Mouse (Mus musculus): ENCODE data around the gene Olfr648. TPM values are rescaled to one million over a fixed set of nuclear protein-coding genes. Genes with fewer than 3 reads are reported as not detected.

Olfr648 gene
- polyA plus RNA-seq, 1 experiment from 2014 or later = 0.08 TPM

DNA sequence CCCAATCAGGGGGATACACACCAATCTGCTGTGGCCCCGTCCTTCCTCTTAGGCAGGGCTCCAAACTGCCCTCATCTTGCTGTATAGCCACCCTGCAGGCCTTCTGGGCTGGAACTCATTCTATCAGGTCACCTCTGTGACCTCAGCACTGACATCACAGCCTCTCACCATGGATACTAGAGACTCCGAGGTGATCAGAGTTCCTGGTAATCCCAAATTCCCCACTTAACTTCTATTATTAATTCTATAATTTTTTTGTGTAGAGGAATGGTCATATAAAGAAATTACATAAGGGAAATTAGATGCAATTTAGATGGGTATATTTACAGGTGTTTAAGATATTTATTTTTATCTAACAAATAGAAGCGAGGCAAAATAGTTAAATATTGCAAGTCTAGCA lies 40.0 kb downstream of the Olfr648 start, which contains the start of gene Ubqln3:
Gene Ubqln3, minus strand, starts transcription at position 101 of the 400 bp plus-strand sequence.
- no peak within 1 kb of the TSS for H3K27ac ChIP-seq (replicated peaks in 1 of 2; ENCODE audit: control insufficient read depth in 1 of 2, insufficient read depth in 1 of 2, low read depth in 2 of 2, low read length in 2 of 2)
- no peaks in the 10 kb centered on the region for H3K9me3 ChIP-seq (ENCODE audit: control insufficient read depth, low read length)
- no peak within 1 kb of the TSS for H3K4me2 ChIP-seq (ENCODE audit: low read length)
- H3K4me3 ChIP-seq (ENCODE audit: control insufficient read depth in 1 of 2, insufficient read depth in 1 of 2, low read depth in 1 of 2, low read length in 2 of 2) = no peak within 1 kb of the TSS
- H3K36me3 ChIP-seq (ENCODE audit: control insufficient read depth, insufficient read depth, low read length) = no peaks in the 10 kb centered on the region
- H3K9ac ChIP-seq (ENCODE audit: low read length) = no peak within 1 kb of the TSS
- ATAC-seq (ENCODE audit: insufficient number of reproducible peaks, insufficient read depth, low FRiP score, low read depth) = no peak
- H3K27me3 ChIP-seq (ENCODE audit: control insufficient read depth, insufficient read depth, low read length) = no peaks in the 10 kb centered on the region
- WGBS = 71% methylated on average over 3 of the region's 3 CpGs
- no peaks in the 10 kb centered on the region for H3K4me1 ChIP-seq (ENCODE audit: control insufficient read depth in 2 of 2, insufficient read depth in 2 of 2, low read length in 2 of 2)

- no peak for ATAC-seq (ENCODE audit: insufficient number of reproducible peaks, insufficient read depth, low FRiP score, low read depth)
- Histone ChIP-seq H3K9me3 (ENCODE audit: control insufficient read depth, low read length) (no peaks in the 10 kb centered on the region), H3K27ac (replicated peaks in 1 of 2; ENCODE audit: control insufficient read depth in 1 of 2, insufficient read depth in 1 of 2, low read depth in 2 of 2, low read length in 2 of 2) (no peak within 1 kb of the TSS), H3K36me3 (ENCODE audit: control insufficient read depth, insufficient read depth, low read length) (no peaks in the 10 kb centered on the region), H3K4me1 (ENCODE audit: control insufficient read depth in 2 of 2, insufficient read depth in 2 of 2, low read length in 2 of 2) (no peaks in the 10 kb centered on the region), H3K9ac (ENCODE audit: low read length) (no peak within 1 kb of the TSS), H3K4me3 (ENCODE audit: control insufficient read depth in 1 of 2, insufficient read depth in 1 of 2, low read depth in 1 of 2, low read length in 2 of 2) (no peak within 1 kb of the TSS), H3K4me2 (ENCODE audit: low read length) (no peak within 1 kb of the TSS), H3K27me3 (ENCODE audit: control insufficient read depth, insufficient read depth, low read length) (no peaks in the 10 kb centered on the region)
- WGBS = 81% methylated on average over 5 of the region's 5 CpGs
These were observed 45.9 kb downstream of the Olfr648 start, which contains the start of gene Olfr643 for GRCm38 (mm10) chr7:104137305-104137704. Olfr643 (minus strand) TSS chr7:104137405.

DNA sequence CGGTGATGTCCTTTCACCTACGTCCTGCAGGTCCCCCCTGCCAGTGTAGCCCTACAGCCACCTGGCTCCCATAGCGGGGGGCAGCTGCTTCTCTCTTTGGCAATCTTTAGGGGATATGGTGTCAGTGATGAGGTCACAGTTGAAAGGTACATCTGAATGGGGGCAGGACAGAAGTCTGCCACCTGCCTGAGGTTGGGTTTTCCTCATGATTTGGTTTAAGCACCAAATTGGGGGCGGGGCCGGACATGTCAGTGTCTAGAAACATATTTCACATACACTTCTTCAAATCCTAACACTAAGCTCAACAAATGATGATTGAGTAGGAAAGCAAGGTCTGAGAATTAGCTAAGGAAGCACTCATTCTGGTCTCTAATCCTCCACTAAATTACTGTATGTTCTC lies 53.5 kb downstream of the Olfr648 start, which contains the start of gene Ubqln5:
Gene Ubqln5, minus strand, starts transcription at position 101 of the 400 bp plus-strand sequence.
- Histone ChIP-seq H3K27ac (replicated peaks in 1 of 2; ENCODE audit: control insufficient read depth in 1 of 2, insufficient read depth in 1 of 2, low read depth in 2 of 2, low read length in 2 of 2) (no peak within 1 kb of the TSS), H3K4me2 (ENCODE audit: low read length) (no peak within 1 kb of the TSS), H3K4me3 (ENCODE audit: control insufficient read depth in 1 of 2, insufficient read depth in 1 of 2, low read depth in 1 of 2, low read length in 2 of 2) (no peak within 1 kb of the TSS), H3K4me1 (ENCODE audit: control insufficient read depth in 2 of 2, insufficient read depth in 2 of 2, low read length in 2 of 2) (no peaks in the 10 kb centered on the region), H3K27me3 (ENCODE audit: control insufficient read depth, insufficient read depth, low read length) (no peaks in the 10 kb centered on the region), H3K9me3 (ENCODE audit: control insufficient read depth, low read length) (no peaks in the 10 kb centered on the region), H3K36me3 (ENCODE audit: control insufficient read depth, insufficient read depth, low read length) (no peaks in the 10 kb centered on the region), H3K9ac (ENCODE audit: low read length) (no peak within 1 kb of the TSS)
- 84% methylated on average over 5 of the region's 5 CpGs for WGBS
- ATAC-seq (ENCODE audit: insufficient number of reproducible peaks, insufficient read depth, low FRiP score, low read depth) = no peak

Other genes with a start within 250 kb of the Olfr648 start
- not detected in 2 replicates for gene Olfr632, start 249.0 kb downstream of the Olfr648 start, polyA plus RNA-seq (2014; fragmentation: Nextera tagmentation; extraction: Ambion mirVana)
- gene Olfr633, start 239.0 kb downstream of the Olfr648 start, polyA plus RNA-seq (2014; fragmentation: Nextera tagmentation; extraction: Ambion mirVana) = not detected in 2 replicates
- gene Olfr635, start 212.2 kb downstream of the Olfr648 start, polyA plus RNA-seq (2014; fragmentation: Nextera tagmentation; extraction: Ambion mirVana) = not detected in 2 replicates
- not detected in 2 replicates for gene Olfr638, start 184.6 kb downstream of the Olfr648 start, polyA plus RNA-seq (2014; fragmentation: Nextera tagmentation; extraction: Ambion mirVana)
- gene Olfr639, start 166.1 kb downstream of the Olfr648 start, polyA plus RNA-seq (2014; fragmentation: Nextera tagmentation; extraction: Ambion mirVana) = 0.03 TPM in 1 of 2 replicates, not detected in the other
- not detected in 2 replicates for gene Olfr640, start 157.8 kb downstream of the Olfr648 start, polyA plus RNA-seq (2014; fragmentation: Nextera tagmentation; extraction: Ambion mirVana)
- not detected in 2 replicates for gene Olfr641, start 147.9 kb downstream of the Olfr648 start, polyA plus RNA-seq (2014; fragmentation: Nextera tagmentation; extraction: Ambion mirVana)
- gene Olfr642, start 130.7 kb downstream of the Olfr648 start, polyA plus RNA-seq (2014; fragmentation: Nextera tagmentation; extraction: Ambion mirVana) = not detected in 2 replicates
- gene 4930516K23Rik, start 121.9 kb downstream of the Olfr648 start, polyA plus RNA-seq (2014; fragmentation: Nextera tagmentation; extraction: Ambion mirVana) = not detected in 2 replicates
- not detected in 2 replicates for gene Olfr644, start 111.5 kb downstream of the Olfr648 start, polyA plus RNA-seq (2014; fragmentation: Nextera tagmentation; extraction: Ambion mirVana)
- not detected in 2 replicates for gene Olfr645, start 97.9 kb downstream of the Olfr648 start, polyA plus RNA-seq (2014; fragmentation: Nextera tagmentation; extraction: Ambion mirVana)
- not detected in 2 replicates for gene Olfr646, start 78.5 kb downstream of the Olfr648 start, polyA plus RNA-seq (2014; fragmentation: Nextera tagmentation; extraction: Ambion mirVana)
- gene Ubqln5, start 53.6 kb downstream of the Olfr648 start, polyA plus RNA-seq (2014; fragmentation: Nextera tagmentation; extraction: Ambion mirVana) = not detected in 2 replicates
- gene Olfr643, start 46.0 kb downstream of the Olfr648 start, polyA plus RNA-seq (2014; fragmentation: Nextera tagmentation; extraction: Ambion mirVana) = not detected in 2 replicates
- not detected in 2 replicates for gene Ubqln3, start 40.1 kb downstream of the Olfr648 start, polyA plus RNA-seq (2014; fragmentation: Nextera tagmentation; extraction: Ambion mirVana)
- not detected in 2 replicates for gene Ubqlnl, start 32.8 kb downstream of the Olfr648 start, polyA plus RNA-seq (2014; fragmentation: Nextera tagmentation; extraction: Ambion mirVana)
- gene Olfm5, start 18.6 kb downstream of the Olfr648 start, polyA plus RNA-seq (2014; fragmentation: Nextera tagmentation; extraction: Ambion mirVana) = not detected in 2 replicates
- gene Olfr649, start 12.6 kb upstream of the Olfr648 start, polyA plus RNA-seq (2014; fragmentation: Nextera tagmentation; extraction: Ambion mirVana) = not detected in 2 replicates
- 1.9 and 2.3 TPM in 2 replicates for gene Trim6, start 35.4 kb upstream of the Olfr648 start, polyA plus RNA-seq (2014; fragmentation: Nextera tagmentation; extraction: Ambion mirVana)
- gene Trim34a, start 61.1 kb upstream of the Olfr648 start, polyA plus RNA-seq (2014; fragmentation: Nextera tagmentation; extraction: Ambion mirVana) = 3.6 and 4.7 TPM in 2 replicates
- 0.47 and 0.54 TPM in 2 replicates for gene Trim5, start 104.7 kb upstream of the Olfr648 start, polyA plus RNA-seq (2014; fragmentation: Nextera tagmentation; extraction: Ambion mirVana)
- gene Trim12a, start 132.1 kb upstream of the Olfr648 start, polyA plus RNA-seq (2014; fragmentation: Nextera tagmentation; extraction: Ambion mirVana) = 8.0 and 9.5 TPM in 2 replicates
- 0.20 TPM in 1 of 2 replicates, not detected in the other for gene Trim34b, start 146.1 kb upstream of the Olfr648 start, polyA plus RNA-seq (2014; fragmentation: Nextera tagmentation; extraction: Ambion mirVana)
- 2.0 and 2.6 TPM in 2 replicates for gene Trim12c, start 170.0 kb upstream of the Olfr648 start, polyA plus RNA-seq (2014; fragmentation: Nextera tagmentation; extraction: Ambion mirVana)
- not detected in 2 replicates for gene Trim30b, start 186.5 kb upstream of the Olfr648 start, polyA plus RNA-seq (2014; fragmentation: Nextera tagmentation; extraction: Ambion mirVana)
- gene Trim30c, start 217.4 kb upstream of the Olfr648 start, polyA plus RNA-seq (2014; fragmentation: Nextera tagmentation; extraction: Ambion mirVana) = 0.11 and 0.23 TPM in 2 replicates

All from heart, embryonic 14.5 days (tissue).